Mouse (Mus musculus) T-helper 1 cell (primary cell): ENCODE results near the gene Hic1.

Experiments used
- in situ Hi-C: fragments of 300-600 bp; cut with MboI, MseI; formaldehyde crosslinking; loops from one replicate; pipeline ENCODE4 v1.15.1; 2025; ENCODE audit warnings: high pct_unique_total_duplicates

Gene Hic1

DNA sequence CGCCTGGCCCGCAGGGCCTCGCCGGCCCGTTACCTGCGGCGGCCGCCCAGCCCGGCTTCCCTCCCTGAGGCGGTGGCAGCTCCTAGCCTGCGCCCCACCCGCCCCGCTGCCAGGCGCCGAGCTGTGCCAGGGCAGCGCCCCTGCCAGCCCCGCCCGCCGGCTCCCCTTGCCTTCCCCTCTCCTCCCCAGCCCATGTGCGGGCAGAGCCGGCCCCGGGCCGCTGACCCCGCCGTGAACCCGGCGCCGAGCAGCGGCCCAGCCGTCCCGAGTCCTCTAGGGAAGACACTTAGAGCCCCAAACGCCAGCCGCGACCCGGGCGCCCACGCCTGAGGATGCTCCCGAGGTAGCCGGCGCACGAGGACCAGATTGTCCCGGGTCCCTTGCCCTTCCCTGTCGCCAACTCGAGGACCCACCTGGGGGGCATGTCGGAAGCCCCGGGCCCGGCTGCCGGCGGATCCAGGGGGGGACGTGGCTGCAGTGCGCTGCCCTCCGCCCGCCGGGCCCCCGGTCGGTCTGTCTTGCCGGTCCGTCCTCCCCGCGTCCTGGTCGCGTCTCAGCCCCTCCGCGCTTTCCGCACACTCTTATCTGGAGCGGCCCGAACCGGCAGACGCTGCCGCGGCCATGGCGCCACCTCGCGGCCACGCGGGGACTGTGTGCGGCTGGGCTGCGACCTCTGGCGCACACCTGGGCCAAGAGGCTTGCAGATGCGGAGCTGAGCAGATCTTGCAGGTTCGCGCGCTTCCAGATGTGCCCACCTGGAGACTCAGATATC lies 543 bp downstream of the Hic1 start:
- in situ Hi-C loops, result no loop called here

DNA sequence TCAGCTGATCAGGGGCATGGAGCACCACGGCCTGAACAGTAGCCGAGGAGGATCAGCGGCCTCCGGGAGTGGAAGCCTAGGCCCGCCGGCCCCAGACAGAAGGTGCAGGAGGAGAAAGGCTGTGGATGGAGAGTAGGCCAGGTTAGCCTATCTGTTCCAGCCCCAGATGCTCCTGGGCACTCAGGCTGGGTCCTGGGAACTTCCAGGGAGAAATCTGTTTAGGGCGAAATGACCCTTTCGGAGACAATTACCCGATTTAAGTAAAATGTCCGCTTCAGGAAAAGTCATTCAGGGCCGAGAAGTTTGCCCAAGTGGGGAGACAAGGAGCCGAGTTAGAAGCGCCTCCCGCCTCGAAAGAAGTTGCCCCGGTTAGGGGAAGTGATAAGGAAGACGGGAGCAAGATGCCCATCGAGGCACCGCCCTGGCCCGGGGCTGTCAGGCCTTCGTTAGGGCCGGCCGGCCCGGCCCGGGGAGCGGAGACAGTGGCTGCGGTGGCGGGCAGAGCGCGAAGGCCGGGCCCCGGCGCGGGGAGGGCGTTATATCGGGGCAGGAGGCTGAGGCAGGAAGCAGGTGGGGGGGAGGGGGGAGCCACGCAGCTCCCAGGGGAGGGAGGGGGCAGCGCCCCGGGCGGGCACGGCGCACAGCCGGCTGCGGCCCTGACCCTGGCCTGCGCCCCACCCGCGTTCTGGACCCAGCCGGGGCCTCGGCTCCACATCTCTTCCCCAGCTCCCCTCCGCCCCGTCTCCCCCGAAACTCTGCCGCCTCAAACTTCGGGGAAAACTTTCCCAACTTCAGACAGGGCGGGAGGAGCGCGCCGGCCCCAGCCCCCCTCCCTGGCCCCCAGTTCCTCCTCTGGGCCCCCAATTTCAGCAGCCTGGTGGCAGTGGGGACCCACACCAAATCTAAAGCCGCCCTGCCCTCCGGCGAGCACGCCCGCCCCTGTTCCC lies 1.4 kb downstream of the Hic1 start:
- in situ Hi-C loops, result no loop called here

- in situ Hi-C loops, result no loop called here
These were observed 2.3 kb downstream of the Hic1 start for GRCm38 (mm10) chr11:75166861-75167642.

DNA sequence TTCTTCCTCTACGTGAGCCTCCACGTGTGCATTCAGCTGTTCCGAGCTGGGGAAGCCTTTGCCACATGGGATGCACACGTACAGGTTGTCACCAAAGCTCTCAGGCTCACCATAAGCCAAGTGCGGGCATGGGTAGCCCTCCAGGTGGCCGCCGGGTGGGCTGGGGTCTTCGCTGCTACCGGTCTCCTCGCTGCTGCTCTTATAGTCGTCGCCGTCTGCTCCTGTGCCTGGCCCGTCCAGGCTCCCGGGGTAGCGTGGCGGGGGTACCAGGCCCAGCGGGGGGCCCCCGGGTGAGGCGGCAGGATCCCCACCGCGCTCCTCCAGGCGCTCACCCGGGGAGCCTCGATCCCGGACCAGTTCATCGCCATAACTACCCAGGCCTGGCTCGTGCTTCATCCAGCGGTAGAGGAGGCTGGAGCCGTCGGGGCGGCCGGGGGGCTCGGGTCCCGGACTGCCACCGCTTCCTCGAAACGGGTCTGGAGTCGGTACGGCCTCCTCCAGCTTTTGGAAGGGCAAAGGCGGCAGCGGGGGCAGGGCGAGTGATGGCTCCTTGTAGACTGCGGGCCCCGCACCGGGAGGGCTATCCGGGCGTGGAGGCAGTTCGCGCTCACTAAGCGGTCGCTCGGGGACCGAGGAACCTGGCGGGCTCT lies 3.0 kb downstream of the Hic1 start:
- in situ Hi-C loops, result no loop called here

DNA sequence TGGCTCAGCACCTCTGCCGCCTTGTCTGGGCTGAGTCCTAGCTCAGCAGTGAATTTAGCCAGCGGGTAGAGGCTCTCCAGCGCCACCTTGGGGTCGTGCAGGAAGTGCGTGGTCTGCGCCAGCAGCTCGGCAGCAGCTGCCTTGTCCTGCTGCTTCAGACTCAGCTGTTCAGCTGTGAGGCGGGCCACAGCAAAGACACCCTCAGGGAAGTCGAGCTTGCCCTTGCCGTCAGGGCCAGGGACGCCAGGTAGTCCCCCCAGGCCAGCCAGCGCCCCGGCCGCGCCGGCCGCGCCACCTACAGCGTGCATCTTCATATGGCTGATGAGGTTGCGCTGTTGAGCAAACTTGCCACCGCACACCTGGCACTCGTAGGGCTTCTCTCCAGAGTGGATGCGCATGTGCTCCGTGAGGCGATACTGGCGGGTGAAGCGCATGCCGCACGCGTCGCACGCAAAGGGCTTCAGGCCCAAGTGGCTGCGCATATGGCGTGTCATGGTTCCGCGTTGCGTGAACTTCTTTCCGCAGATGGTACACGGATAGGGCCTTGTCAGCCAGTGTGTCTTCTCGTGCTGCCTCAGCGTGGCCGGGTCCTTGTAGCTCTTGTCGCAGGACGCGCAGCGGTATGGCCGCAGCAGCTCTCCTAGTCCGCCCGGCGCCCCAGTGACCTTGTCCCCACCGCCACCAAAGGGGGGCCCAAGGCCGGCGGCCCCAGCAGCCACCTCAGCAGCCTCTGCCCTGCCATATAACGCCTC lies 3.7 kb downstream of the Hic1 start:
- in situ Hi-C loops, result no loop called here

DNA sequence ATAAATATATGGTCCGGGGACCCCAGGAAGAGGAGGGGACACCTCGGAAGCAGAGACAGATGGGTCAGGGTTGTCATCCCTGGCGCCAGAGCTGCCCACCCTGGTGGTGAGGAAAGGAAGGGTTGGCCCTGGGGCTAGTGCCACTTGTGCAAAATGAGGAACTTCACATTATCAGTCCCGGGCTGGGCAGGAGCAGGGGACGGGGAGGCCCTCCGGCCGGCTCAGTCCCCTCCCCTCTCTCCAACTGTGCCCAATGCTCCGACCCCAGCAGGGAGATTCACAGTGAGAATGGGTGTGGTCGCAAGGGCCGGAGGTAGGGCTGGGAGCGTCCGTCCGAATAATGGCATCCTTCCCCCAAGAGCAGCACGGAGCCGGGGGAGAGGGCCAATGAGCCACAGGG lies 4.6 kb downstream of the Hic1 start:
- in situ Hi-C loops, result no loop called here

GRCm38 (mm10) chr11:75164051-75164450 lies 5.3 kb downstream of the Hic1 start:
- in situ Hi-C loops, result no loop called here

GRCm38 (mm10) chr11:75163379-75163778 lies 5.9 kb downstream of the Hic1 start:
- in situ Hi-C loops, result no loop called here

DNA sequence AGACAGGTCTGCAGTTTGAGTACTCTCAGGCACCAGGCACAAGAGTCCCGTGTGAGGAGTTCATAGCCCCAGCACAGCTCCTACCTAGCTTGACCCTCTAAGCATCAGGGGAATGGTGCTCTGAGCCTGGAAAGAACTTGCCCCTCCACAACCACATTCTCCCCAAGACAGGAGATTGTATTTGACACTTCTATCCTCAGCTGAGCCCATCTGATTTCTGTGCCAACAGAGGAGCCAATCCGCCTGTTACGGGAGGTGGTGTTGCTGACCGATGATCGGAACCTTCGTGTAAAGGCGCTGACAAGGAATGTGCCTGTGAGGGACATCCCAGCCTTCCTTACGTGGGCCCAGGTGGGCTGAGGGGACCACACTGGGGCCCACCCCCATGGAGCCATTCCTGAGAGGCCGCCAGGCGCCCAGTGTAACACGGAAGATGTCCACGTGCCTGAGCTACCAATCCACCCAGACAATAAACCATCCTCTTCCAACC lies 6.7 kb downstream of the Hic1 start:
- in situ Hi-C loops, result no loop called here

- in situ Hi-C loops, result no loop called here
These were observed 7.8 kb downstream of the Hic1 start for GRCm38 (mm10) chr11:75161417-75162008.

DNA sequence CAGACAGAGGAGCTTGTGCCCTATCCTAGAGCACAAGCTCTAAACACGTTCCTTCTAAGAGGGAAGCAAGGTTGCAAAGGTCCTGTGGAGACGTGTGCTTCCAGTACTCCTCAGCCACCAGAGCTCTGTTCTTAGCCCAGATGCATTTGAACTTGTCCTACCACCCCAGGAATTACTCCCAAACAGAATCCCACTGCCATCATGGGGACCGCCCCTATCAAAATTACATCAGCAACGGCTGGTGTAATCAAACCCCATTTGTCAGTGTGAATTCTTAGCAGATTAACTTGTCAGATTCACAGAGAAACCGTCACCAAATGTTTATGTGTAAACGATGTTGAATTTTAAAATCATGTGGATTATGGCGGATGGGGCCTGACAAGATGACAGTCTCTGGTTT lies 8.4 kb downstream of the Hic1 start:
- in situ Hi-C loops, result no loop called here

GRCm38 (mm10) chr11:75159564-75159963 lies 9.8 kb downstream of the Hic1 start:
- in situ Hi-C loops, result loop anchor here (5.0 kb wide), 1 partner anchor 172 kb away; no protein-coding TSS in a partner anchor

- in situ Hi-C loops, result loop anchor here (5.0 kb wide), 1 partner anchor 171 kb away; no protein-coding TSS in a partner anchor
These were observed 10.9 kb downstream of the Hic1 start for GRCm38 (mm10) chr11:75158432-75158831.

DNA sequence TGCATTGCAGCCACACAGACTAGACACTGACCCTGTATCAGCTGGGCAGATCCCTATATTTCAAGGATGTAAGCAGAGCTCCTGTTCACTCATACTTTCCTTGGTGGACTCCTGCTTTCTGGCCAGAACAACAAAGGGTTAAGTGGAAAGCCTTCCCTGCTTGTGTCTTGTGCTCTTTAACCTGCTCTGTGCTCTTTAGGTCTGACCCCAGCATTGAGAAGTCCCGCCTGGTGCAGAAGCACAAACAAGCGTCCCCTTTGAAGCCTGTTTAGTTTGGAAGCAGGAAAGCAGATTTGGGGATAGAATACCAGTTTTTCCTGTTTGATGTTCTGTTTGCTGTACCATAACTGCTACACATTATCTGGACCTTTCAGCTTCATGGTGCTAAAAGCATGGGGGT lies 11.4 kb downstream of the Hic1 start:
- in situ Hi-C loops, result loop anchor here (5.0 kb wide), 1 partner anchor 171 kb away; no protein-coding TSS in a partner anchor

- in situ Hi-C loops, result loop anchor here (5.0 kb wide), 1 partner anchor 170 kb away; no protein-coding TSS in a partner anchor
These were observed 12.3 kb downstream of the Hic1 start for GRCm38 (mm10) chr11:75157037-75157436.

GRCm38 (mm10) chr11:75156416-75156815 lies 12.9 kb downstream of the Hic1 start:
- in situ Hi-C loops, result loop anchor here (5.0 kb wide), 1 partner anchor 169 kb away; no protein-coding TSS in a partner anchor

- in situ Hi-C loops, result loop anchor here (5.0 kb wide), 1 partner anchor 169 kb away; no protein-coding TSS in a partner anchor
These were observed 13.3 kb downstream of the Hic1 start for GRCm38 (mm10) chr11:75155985-75156384.

DNA sequence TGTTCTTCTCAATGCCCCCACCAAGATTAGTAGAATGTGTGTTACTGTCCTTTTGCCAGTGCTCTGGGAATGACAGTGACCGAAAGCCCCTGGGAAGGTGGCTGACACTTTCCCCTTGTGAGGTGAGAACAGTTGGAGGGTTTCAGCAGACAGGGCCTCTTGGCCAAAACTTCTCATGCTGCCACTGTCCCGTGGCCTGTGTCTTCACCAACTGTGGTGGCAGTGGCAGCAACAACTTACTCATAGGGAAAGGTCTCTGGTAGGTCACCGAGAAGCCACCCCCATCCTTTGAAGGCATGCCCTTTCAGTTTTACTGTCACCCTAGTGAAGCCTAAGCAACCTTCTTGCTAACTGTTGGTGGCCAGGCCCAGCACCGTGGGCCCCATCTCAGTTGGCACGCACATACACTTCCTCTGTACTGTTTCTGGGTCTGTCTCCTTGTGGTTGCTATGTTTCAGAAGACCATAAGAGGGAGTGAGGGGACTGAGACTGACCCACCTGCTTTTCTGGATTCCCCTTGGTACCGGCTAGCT lies 15.2 kb downstream of the Hic1 start:
- in situ Hi-C loops, result no loop called here
